Mouse (Mus musculus): ENCODE measurements around the gene Armc5.

GRCm38 (mm10) chr7:128266056-128266455 lies 28.9 kb downstream of the Armc5 start:
- TF ChIP-seq CTCF (IDR thresholded peaks at IDR 0.05; ENCODE audit: low read depth) (no peak), EP300 (IDR thresholded peaks at IDR 0.05; ENCODE audit: low read depth) (no peak)
